Mouse (Mus musculus): Measurements from ENCODE around the gene Gm10428.

- no peak for TF ChIP-seq CTCF (IDR thresholded peaks at IDR 0.05; ENCODE audit: low read depth)
- TF ChIP-seq EP300 (IDR thresholded peaks at IDR 0.05; ENCODE audit: low read depth): no peak
These were observed 5.7 kb upstream of the Gm10428 start for GRCm38 (mm10) chr11:62747227-62747626.

Measured in liver, postnatal 0 days (tissue).